Mouse (Mus musculus) liver, embryonic 11.5 days (tissue): ENCODE data around the gene Exoc3l4. TPM values are rescaled to one million over a fixed set of nuclear protein-coding genes. Genes with fewer than 3 reads are reported as not detected.

Source experiments
- ATAC-seq: fragments of 200-750 bp; cut with Nextera tagmentation; replicated peaks from 2 replicates; pipeline ENCODE4 v1.8.0; 2017; ENCODE audit warnings: moderate number of reproducible peaks, mild to moderate bottlenecking, moderate TSS enrichment, moderate library complexity; ENCODE audit not compliant: low FRiP score
- DNase-seq: peaks from one replicate; pipeline ENCODE4 v3.0.0-alpha.2; 2017; ENCODE audit warnings: low spot score
- H3K27ac ChIP-seq: fragments of 300-500 bp; sonication (generic); 2 replicates; pipeline ENCODE4 v1.5.1; 2014; ENCODE audit warnings: mild to moderate bottlenecking, low read depth, low read length, control low read depth
- H3K27me3 ChIP-seq: fragments of 300-500 bp; sonication (generic); replicated peaks from 2 replicates; pipeline ENCODE4 v1.6.1; 2014; ENCODE audit warnings: low read length, mixed read lengths; ENCODE audit not compliant: control insufficient read depth, insufficient read depth
- H3K36me3 ChIP-seq: fragments of 300-500 bp; sonication (generic); 2 replicates; pipeline ENCODE4 v1.6.1; 2014; ENCODE audit warnings: mild to moderate bottlenecking, low read length, moderate library complexity, mixed read lengths; ENCODE audit not compliant: control insufficient read depth, insufficient read depth
- H3K4me1 ChIP-seq: fragments of 300-500 bp; sonication (generic); replicated peaks from 2 replicates; pipeline ENCODE4 v1.6.1; 2014; ENCODE audit warnings: low read length, mixed read lengths; ENCODE audit not compliant: control insufficient read depth, insufficient read depth
- H3K4me2 ChIP-seq: fragments of 300-500 bp; sonication (generic); 2 replicates; pipeline ENCODE4 v1.6.1; 2014; ENCODE audit warnings: mild to moderate bottlenecking, control low read depth, moderate library complexity
- H3K4me3 ChIP-seq: fragments of 300-500 bp; sonication (generic); 2 replicates; pipeline ENCODE4 v1.5.1; 2014; ENCODE audit warnings: low read depth, low read length, control low read depth
- H3K9ac ChIP-seq: fragments of 300-500 bp; sonication (generic); 2 replicates; pipeline ENCODE4 v1.6.1; 2014; ENCODE audit warnings: low read depth, low read length, control low read depth
- H3K9me3 ChIP-seq: fragments of 300-500 bp; sonication (generic); 2 replicates; pipeline ENCODE4 v1.6.1; 2016; ENCODE audit warnings: low read length, inconsistent platforms, mixed read lengths; ENCODE audit not compliant: control insufficient read depth
- WGBS: fragments of 180-500 bp; shearing (Covaris S2); extraction: QIAGEN DNeasy Blood & Tissue Kit; methylation state at CpG from one replicate; pipeline ENCODE4 v1.1.7; 2014; 5-methylcytosine and 5-hydroxymethylcytosine counted together
- polyA plus RNA-seq: library from polyadenylated mRNA; unstranded; fragments of >200 nt; fragmentation: Nextera tagmentation; extraction: Ambion mirVana; gene quantifications from 2 replicates; pipeline ENCODE4 v1.2.1, GENCODE M21; 2014

Gene Exoc3l4
- polyA plus RNA-seq, 1 experiment from 2014 or later: 18.6 TPM

DNA sequence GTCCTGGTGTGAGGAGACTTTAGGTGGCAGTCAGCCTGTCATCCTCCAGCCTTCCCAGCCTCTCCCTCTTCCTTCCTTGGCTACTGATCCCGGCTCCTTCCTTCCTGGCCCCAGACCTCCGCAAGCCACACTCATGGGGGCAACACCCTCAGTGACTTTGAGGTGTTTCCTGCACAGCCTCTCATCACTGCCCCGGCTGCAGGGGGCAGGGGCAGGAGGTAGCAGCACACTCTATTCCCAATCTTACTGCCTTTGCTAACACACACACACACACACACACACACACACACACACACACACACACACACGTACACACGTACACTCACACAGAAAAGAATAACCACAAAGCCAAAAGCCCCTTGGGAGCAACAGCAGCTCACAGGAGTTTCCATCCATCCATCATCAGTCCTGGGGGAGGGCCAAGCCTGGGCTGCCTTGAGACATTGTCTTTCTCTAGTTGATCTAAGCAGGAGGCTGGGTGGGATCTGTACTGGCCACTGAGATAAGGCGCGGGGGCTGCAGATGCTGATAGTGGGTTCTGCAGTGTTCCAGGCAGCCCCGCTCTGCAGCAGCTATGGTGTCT lies 18.0 kb downstream of the Exoc3l4 start:
- Histone ChIP-seq H3K9me3 (no peaks in the 10 kb centered on the region), H3K36me3 (no peaks in the 10 kb centered on the region), H3K27ac (peak overlapping the region; percentile 71), H3K4me3 (peak overlapping the region; percentile 5; the same call in 1 of the 2 replicates), H3K27me3 (peaks cover 10% of the 10 kb centered on the region), H3K9ac (peak overlapping the region; percentile 44), H3K4me1 (peaks cover 93% of the 10 kb centered on the region), H3K4me2 (peak overlapping the region; percentile 46)
- peak; percentile 92 for ATAC-seq
- 13% methylated on average over 8 of the region's 8 CpGs for WGBS
- DNase-seq: peak; percentile 73

DNA sequence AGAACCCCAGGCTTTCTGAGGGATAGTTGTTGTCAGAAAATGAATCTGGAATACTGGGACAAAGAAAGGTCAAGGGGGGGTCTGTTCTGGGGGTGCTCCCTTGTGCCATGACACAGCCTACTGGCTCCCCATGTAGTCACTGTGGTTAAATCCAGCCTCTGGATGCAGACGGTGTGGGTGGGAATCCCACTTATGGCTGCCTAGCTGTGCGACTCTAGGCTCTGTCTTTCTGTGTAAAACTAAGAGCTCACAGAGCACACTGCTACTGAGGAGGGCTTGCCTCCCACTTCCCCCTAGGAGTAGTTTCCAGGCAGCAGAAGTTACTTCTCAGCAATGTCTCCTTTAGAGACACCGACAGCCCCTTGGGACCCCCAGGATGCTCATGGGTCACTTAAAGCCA lies 19.4 kb downstream of the Exoc3l4 start:
- H3K4me1 ChIP-seq: peaks cover 79% of the 10 kb centered on the region
- no peak overlapping the region for H3K9ac ChIP-seq
- H3K27me3 ChIP-seq: no peaks in the 10 kb centered on the region
- no peak for ATAC-seq
- no peaks in the 10 kb centered on the region for H3K36me3 ChIP-seq
- peak overlapping the region; percentile 67 for H3K27ac ChIP-seq
- H3K4me2 ChIP-seq: no peak overlapping the region
- DNase-seq: no peak
- 83% methylated on average over 3 of the region's 3 CpGs for WGBS
- no peaks in the 10 kb centered on the region for H3K9me3 ChIP-seq
- no peak overlapping the region for H3K4me3 ChIP-seq

DNA sequence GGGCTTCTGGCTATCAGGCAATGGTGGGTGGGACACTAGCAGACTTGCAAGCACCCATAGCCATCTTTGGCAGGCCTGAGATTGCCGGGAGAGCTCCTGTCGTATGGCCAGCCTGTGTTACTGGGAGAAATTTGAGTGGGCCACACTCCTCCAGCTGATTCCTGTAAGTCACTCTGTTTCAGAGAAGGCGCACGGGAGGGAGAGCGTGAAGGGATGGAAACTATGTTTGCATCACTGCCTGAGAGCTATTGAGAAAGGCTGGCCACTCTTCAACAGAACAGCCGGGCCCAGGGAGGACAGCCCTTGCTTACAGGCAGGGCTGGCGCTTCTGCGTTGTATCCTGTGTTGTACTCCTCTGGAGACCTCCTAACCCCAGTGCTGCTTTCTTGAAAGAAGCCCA lies 19.8 kb downstream of the Exoc3l4 start:
- Histone ChIP-seq H3K9me3 (no peaks in the 10 kb centered on the region), H3K4me1 (peaks cover 78% of the 10 kb centered on the region), H3K27me3 (no peaks in the 10 kb centered on the region), H3K4me2 (no peak overlapping the region), H3K27ac (peak overlapping the region; percentile 67), H3K9ac (peak overlapping the region; percentile 3; the same call in 1 of the 2 replicates), H3K4me3 (no peak overlapping the region), H3K36me3 (no peaks in the 10 kb centered on the region)
- 68% methylated on average over 8 of the region's 8 CpGs for WGBS
- ATAC-seq: no peak
- DNase-seq: no peak

DNA sequence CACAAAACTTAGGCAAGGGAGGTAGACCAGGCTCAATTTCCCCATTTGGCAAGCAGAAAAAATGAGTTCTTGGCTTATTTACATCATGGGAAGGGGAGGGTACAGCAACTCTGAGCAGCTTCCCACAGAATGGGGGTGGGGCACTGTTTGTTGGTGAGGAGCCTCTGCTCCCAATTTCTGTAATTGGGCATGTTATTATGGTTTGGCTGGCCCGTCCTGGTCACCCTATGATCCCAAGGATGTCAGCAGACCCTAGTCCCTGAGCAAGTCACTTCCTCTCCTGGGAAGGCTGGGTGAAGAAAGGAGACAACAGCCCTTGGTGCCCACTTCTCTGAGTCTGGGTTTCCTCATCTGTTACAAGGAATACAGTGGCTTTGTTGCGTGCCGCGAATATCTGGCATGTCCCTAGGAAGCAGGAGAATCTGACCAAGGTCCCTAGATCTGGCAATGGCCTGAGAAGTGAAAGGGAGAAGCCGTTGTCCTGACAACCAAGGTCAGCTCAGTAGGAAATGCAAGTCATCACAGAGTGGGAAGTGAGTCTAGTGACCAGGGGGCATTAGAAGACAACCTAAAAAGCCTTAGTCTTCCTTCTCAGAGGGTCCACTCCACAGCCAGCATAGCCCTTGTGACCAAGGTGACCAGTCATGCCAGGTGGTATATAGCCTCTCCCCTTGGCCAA lies 20.5 kb downstream of the Exoc3l4 start:
- H3K4me3 ChIP-seq: no peak overlapping the region
- H3K27me3 ChIP-seq: peaks cover 5% of the 10 kb centered on the region; the same call in 1 of the 2 replicates
- no peak overlapping the region; the same call in 1 of the 2 replicates for H3K27ac ChIP-seq
- no peak overlapping the region for H3K4me2 ChIP-seq
- no peaks in the 10 kb centered on the region for H3K36me3 ChIP-seq
- H3K4me1 ChIP-seq: peaks cover 78% of the 10 kb centered on the region
- no peak overlapping the region for H3K9ac ChIP-seq
- no peaks in the 10 kb centered on the region for H3K9me3 ChIP-seq
- no peak for DNase-seq
- ATAC-seq: no peak
- 36% methylated on average over 5 of the region's 5 CpGs for WGBS

DNA sequence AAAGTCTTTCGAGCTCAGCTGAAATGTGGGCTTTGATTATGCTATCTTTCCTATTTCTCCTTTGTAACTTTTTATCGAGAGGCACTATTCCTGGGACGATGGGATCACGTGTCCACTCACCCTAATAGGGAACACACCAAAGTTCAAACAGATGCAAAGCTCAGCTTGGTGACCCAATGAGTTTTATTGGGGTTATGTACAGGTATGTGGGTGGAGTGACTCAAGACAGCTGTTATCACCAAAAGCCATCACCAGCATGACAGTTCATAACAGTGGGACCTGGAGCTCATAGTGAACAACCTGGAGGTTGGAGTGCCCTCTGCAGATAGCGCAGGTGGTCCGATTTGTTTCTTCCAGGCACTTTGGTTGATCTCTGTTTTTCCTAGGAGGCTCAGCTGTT lies 22.0 kb downstream of the Exoc3l4 start:
- Histone ChIP-seq H3K9me3 (no peaks in the 10 kb centered on the region), H3K4me1 (peaks cover 69% of the 10 kb centered on the region), H3K27me3 (peaks cover 12% of the 10 kb centered on the region), H3K4me3 (no peak overlapping the region), H3K36me3 (no peaks in the 10 kb centered on the region), H3K27ac (no peak overlapping the region), H3K4me2 (no peak overlapping the region), H3K9ac (no peak overlapping the region)
- 82% methylated on average over 6 of the region's 6 CpGs for WGBS
- ATAC-seq: no peak
- DNase-seq: no peak

DNA sequence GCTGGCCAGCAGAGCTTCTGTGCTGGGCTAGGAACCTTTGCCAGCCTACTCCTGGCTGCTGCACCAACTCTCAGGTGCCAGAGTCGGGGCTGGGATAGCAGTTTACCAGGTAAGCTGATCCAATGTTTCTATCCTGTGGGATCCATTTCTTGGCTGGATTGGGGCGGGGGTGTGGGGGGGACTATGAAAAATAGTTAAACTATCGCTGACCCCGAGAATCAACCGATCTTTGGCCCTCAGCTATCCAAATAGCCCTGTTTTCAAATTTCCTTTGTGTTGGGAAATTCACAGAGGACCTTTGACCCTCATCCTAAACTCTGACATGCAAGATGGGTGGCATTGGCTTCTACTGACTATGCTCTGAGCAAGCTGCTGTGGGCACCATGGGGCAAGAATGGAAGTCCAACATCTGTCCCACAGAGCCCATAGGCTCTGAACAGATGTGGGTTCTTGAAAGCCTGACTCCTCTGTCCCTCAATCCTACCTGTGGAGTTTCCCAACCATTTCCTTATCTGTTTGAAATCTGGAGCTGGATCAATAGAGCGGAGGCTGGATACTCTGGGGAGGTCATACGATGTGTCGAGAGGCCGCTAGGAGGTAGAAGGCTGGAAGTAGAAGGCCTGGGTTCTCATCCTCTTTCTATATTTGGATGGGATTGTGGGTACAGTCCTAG lies 24.0 kb downstream of the Exoc3l4 start:
- Histone ChIP-seq H3K27me3 (peaks cover 32% of the 10 kb centered on the region), H3K27ac (peak overlapping the region; percentile 60), H3K4me1 (peaks cover 70% of the 10 kb centered on the region), H3K4me2 (no peak overlapping the region; the same call in 1 of the 2 replicates), H3K4me3 (no peak overlapping the region), H3K9ac (no peak overlapping the region), H3K36me3 (peaks cover 6% of the 10 kb centered on the region), H3K9me3 (no peaks in the 10 kb centered on the region)
- WGBS: 75% methylated on average over 9 of the region's 9 CpGs
- no peak for DNase-seq
- ATAC-seq: no peak

DNA sequence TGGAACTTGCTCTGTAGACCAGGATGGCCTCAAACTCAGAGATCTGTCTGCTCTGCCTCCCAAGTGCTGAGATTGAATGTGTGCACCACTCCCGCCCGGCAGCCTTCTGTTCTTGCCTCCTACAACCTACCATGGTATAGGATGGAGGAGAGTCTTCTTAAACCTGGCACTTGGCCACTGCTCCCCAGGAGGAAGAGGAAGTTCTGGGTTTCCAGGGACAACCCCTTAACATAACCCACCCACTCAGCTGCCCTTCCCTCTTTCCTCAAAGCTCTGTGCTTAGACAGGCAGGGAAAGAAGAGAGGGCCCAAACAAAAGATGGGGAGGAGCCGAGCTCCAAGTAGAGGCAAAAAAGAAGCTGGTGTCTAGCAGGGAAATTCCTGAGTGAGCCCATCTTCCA lies 24.7 kb downstream of the Exoc3l4 start:
- H3K9ac ChIP-seq: no peak overlapping the region
- ATAC-seq (no peak), DNase-seq (no peak)
- peaks cover 70% of the 10 kb centered on the region for H3K4me1 ChIP-seq
- H3K4me2 ChIP-seq: peak overlapping the region; percentile 69; the same call in 1 of the 2 replicates
- peaks cover 38% of the 10 kb centered on the region for H3K27me3 ChIP-seq
- WGBS: 63% methylated on average over 3 of the region's 3 CpGs
- H3K27ac ChIP-seq: peak overlapping the region; percentile 60; the same call in 1 of the 2 replicates
- no peaks in the 10 kb centered on the region for H3K9me3 ChIP-seq
- no peak overlapping the region; the same call in 1 of the 2 replicates for H3K4me3 ChIP-seq
- H3K36me3 ChIP-seq: peaks cover 13% of the 10 kb centered on the region

DNA sequence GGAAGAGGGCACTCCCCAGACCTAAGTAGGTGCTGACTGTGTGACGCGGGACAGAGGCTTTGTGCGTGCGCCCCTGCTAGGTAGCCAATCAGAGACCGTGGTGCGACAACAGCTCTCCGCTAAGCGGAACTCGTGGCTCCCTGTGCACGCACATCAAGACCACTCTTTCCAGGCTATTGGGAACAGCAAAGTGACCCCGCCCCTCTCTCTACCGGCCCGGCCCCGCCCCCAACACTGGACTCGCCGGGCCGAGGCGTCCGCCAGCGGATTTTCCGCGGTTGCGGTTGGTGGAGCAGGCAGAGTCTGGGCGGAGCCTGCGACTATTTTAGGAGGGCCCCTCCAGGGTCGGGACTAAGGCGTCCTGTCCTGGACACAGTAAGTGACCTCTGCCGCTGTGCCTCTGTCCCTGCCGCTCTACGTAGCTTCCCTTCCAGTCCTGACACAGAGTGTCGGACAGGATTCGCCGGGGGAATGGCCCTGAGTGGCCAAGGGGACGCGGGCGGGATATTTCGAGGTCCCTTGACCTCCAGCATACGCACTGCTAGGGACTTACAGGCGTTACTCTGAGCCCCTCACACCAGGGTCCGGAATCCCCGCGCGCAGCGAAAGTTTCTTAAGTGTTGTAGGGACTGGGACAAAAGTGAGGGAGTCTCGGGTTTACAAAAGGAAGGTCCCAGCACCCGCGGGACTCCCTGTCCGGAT lies 25.6 kb downstream of the Exoc3l4 start, which contains the start of gene Tnfaip2:
Tnfaip2 (plus strand) TSS at position 161 of the 702 bp plus-strand sequence.
- H3K27ac ChIP-seq: peak within 1 kb of the TSS; percentile 88
- H3K4me1 ChIP-seq: peaks cover 67% of the 10 kb centered on the region
- under 1% methylated on average over 48 of the region's 48 CpGs for WGBS
- peaks cover 48% of the 10 kb centered on the region for H3K27me3 ChIP-seq
- H3K4me3 ChIP-seq: peak within 1 kb of the TSS; percentile 81
- H3K36me3 ChIP-seq: peaks cover 18% of the 10 kb centered on the region
- no peaks in the 10 kb centered on the region for H3K9me3 ChIP-seq
- ATAC-seq: peak; percentile 83
- DNase-seq: peak; percentile 86
- H3K4me2 ChIP-seq: peak within 1 kb of the TSS; percentile 69
- peak within 1 kb of the TSS; percentile 87 for H3K9ac ChIP-seq
